Mouse (Mus musculus): ENCODE measurements at regions not wholly inside any gene's neighbourhood (a gene's known extent, or its start where the extent isn't known, plus 50 kb on each side); places are given as distances from the start of the nearest gene placed in this dataset.

DNA sequence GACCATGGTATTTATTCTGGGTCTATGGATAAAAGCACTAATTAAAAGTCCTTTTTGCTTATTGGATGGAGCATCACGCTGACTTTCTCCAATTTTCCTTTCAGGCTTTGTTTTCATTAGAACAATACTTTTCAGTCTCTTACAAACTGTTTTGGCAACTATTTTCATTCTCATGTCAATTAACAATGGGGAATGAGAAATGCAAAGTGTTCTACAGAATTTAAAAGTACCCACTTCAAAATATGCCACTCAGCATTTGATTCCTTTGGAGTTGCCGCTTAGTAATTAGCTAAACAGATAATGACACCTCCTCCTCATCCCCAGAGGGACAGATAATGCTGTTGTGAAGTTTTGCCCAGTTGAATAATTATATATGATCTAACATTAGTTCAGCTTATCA, 149.9 kb upstream of the Cblb start:
- TF ChIP-seq POLR2A (IDR thresholded peaks at IDR 0.05; ENCODE audit: insufficient read depth, low read length) (no peak), CTCF (IDR thresholded peaks at IDR 0.05; ENCODE audit: low read depth, low read length) (no peak)
